8 mouse cellular contexts compared by ENCODE assay signal in the genomic region with DNA sequence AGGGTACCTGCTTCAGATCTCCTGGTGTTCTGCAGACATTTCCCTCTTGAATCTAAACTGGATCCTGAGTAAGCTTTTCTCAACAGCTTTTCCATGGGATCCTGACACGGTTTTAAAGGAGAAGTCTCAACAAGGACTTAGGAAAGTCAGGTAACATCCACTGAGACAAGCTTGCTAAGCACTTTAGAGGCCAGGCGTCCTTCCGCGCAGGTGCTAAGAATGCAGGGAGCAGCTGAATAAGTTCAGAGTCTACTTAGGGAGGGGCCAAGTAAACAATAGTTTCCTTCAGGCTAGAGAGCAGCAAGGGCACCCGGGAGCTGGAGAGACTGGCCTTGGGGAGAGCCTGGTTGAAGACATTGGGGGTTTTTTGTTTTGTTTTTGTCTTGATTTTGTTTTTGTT. TPM values are rescaled to one million over a fixed set of nuclear protein-coding genes. Genes with fewer than 3 reads are reported as not detected.
DNase-seq lines count a peak whose midpoint lies in the region; ATAC-seq lines count a peak whose summit lies in the region.

No protein-coding gene starts in this region.

- no peak for ATAC-seq in neural tube, embryonic 12.5 days (ENCODE audit: low FRiP score, low read depth)
- ATAC-seq in neural tube, embryonic 15.5 days (ENCODE audit: low FRiP score), result no peak
- ATAC-seq in embryonic facial prominence, embryonic 14.5 days (ENCODE audit: low read depth), result no peak
- ATAC-seq in stomach, embryonic 15.5 days (ENCODE audit: insufficient read depth, low FRiP score, low read depth), result peak; percentile 87

- H3K9ac ChIP-seq in neural tube, embryonic 12.5 days, result no peak overlapping the region
- no peak overlapping the region for H3K9ac ChIP-seq in neural tube, embryonic 15.5 days (replicated peaks)
- H3K9ac ChIP-seq in embryonic facial prominence, embryonic 14.5 days (ENCODE audit: low read depth, low read length), result no peak overlapping the region
- no peak overlapping the region for H3K9ac ChIP-seq in stomach, embryonic 15.5 days

- DNase-seq in embryonic facial prominence, embryonic 14.5 days (ENCODE audit: low spot score), result peak; percentile 40
- peak; percentile 92 for DNase-seq in large intestine, adult 2 months (ENCODE audit: low read depth, low spot score)
- no peak for DNase-seq in gastrocnemius, postnatal 14 days
- DNase-seq in cerebellum, postnatal 36 days, result no peak
- no peak for DNase-seq in left cerebral cortex, postnatal 36 days (ENCODE audit: low spot score in 2 of 2)

- H3K4me2 ChIP-seq in neural tube, embryonic 12.5 days (replicated peaks), result 0 out of 2 replicates have a peak overlapping the region, but pooled peaks have one; percentile 14
- no peak overlapping the region for H3K4me2 ChIP-seq in neural tube, embryonic 15.5 days
- H3K4me2 ChIP-seq in embryonic facial prominence, embryonic 14.5 days (ENCODE audit: low read depth, low read length), result no peak overlapping the region
- H3K4me2 ChIP-seq in stomach, embryonic 15.5 days, result peak overlapping the region; percentile 39

- H3K36me3 ChIP-seq in neural tube, embryonic 12.5 days, result no peaks in the 10 kb centered on the region
- H3K36me3 ChIP-seq in neural tube, embryonic 15.5 days, result no peaks in the 10 kb centered on the region
- H3K36me3 ChIP-seq in embryonic facial prominence, embryonic 14.5 days (ENCODE audit: control insufficient read depth, insufficient read depth, low read length), result no peaks in the 10 kb centered on the region
- no peaks in the 10 kb centered on the region for H3K36me3 ChIP-seq in stomach, embryonic 15.5 days

- no peaks in the 10 kb centered on the region for H3K4me1 ChIP-seq in neural tube, embryonic 12.5 days
- no peaks in the 10 kb centered on the region for H3K4me1 ChIP-seq in neural tube, embryonic 15.5 days
- H3K4me1 ChIP-seq in embryonic facial prominence, embryonic 14.5 days (ENCODE audit: control insufficient read depth, insufficient read depth, low read length), result 0 out of 2 replicates have a peak, but pooled peaks cover 6% of the 10 kb centered on the region
- peaks cover 7% of the 10 kb centered on the region; the same call in 1 of the 2 replicates for H3K4me1 ChIP-seq in stomach, embryonic 15.5 days

- H3K27ac ChIP-seq in neural tube, embryonic 12.5 days, result no peak overlapping the region
- H3K27ac ChIP-seq in neural tube, embryonic 15.5 days (replicated peaks), result no peak overlapping the region
- no peak overlapping the region for H3K27ac ChIP-seq in embryonic facial prominence, embryonic 14.5 days (replicated peaks; ENCODE audit: low read depth, low read length)
- H3K27ac ChIP-seq in stomach, embryonic 15.5 days, result peak overlapping the region; percentile 77

- WGBS in neural tube, embryonic 12.5 days, result 20% methylated on average over 5 of the region's 5 CpGs
- 17% methylated on average over 5 of the region's 5 CpGs for WGBS in neural tube, embryonic 15.5 days
- 10% methylated on average over 5 of the region's 5 CpGs for WGBS in embryonic facial prominence, embryonic 14.5 days
- 15% methylated on average over 5 of the region's 5 CpGs for WGBS in large intestine, adult 2 months
- WGBS in stomach, embryonic 15.5 days, result 18% methylated on average over 5 of the region's 5 CpGs

- intact Hi-C loops in gastrocnemius, postnatal 14 days (cut with DNase I; ENCODE audit: low total_unique reads), result no loop called here
- intact Hi-C loops in left cerebral cortex, postnatal 36 days (cut with DNase I), result loop anchor here (5.0 kb wide), 1 partner anchor 155 kb away; no protein-coding TSS in a partner anchor

- no peaks in the 10 kb centered on the region for H3K9me3 ChIP-seq in neural tube, embryonic 12.5 days
- no peaks in the 10 kb centered on the region for H3K9me3 ChIP-seq in neural tube, embryonic 15.5 days (replicated peaks)
- H3K9me3 ChIP-seq in embryonic facial prominence, embryonic 14.5 days (ENCODE audit: control insufficient read depth, low read length), result no peaks in the 10 kb centered on the region
- H3K9me3 ChIP-seq in stomach, embryonic 15.5 days, result no peaks in the 10 kb centered on the region

- H3K4me3 ChIP-seq in neural tube, embryonic 12.5 days, result no peak overlapping the region
- no peak overlapping the region for H3K4me3 ChIP-seq in neural tube, embryonic 15.5 days (replicated peaks)
- no peak overlapping the region for H3K4me3 ChIP-seq in embryonic facial prominence, embryonic 14.5 days (ENCODE audit: low read depth, low read length)
- no peak overlapping the region for H3K4me3 ChIP-seq in stomach, embryonic 15.5 days (replicated peaks)

- H3K27me3 ChIP-seq in neural tube, embryonic 12.5 days (replicated peaks), result no peaks in the 10 kb centered on the region
- no peaks in the 10 kb centered on the region for H3K27me3 ChIP-seq in neural tube, embryonic 15.5 days (replicated peaks)
- no peaks in the 10 kb centered on the region for H3K27me3 ChIP-seq in embryonic facial prominence, embryonic 14.5 days (replicated peaks; ENCODE audit: control insufficient read depth, insufficient read depth, low read length)
- no peaks in the 10 kb centered on the region for H3K27me3 ChIP-seq in stomach, embryonic 15.5 days (replicated peaks)

RNA-seq across cellular contexts. Expression of gene Stx7, which starts 16.8 kb away (rescaled TPM):
- 151 and 171 TPM in 2 replicates for polyA plus RNA-seq in neural tube, embryonic 12.5 days (2016; fragmentation: Nextera tagmentation; extraction: Ambion mirVana)
- polyA plus RNA-seq in neural tube, embryonic 15.5 days (2015; fragmentation: Nextera tagmentation; extraction: Ambion mirVana), result 280 and 309 TPM in 2 replicates
- 86.9 and 93.9 TPM in 2 replicates for polyA plus RNA-seq in embryonic facial prominence, embryonic 14.5 days (2014; fragmentation: Nextera tagmentation; extraction: Ambion mirVana)
- 71.2 and 112 TPM in 2 replicates for polyA plus RNA-seq in large intestine, adult 2 months (2012; rRNA removed)
- polyA plus RNA-seq in stomach, embryonic 15.5 days (2015; fragmentation: Nextera tagmentation; extraction: Ambion mirVana), result 87.8 and 91.1 TPM in 2 replicates
- total RNA-seq in gastrocnemius, postnatal 14 days (2021), result 10 to 100 TPM; 23.6 to 35.9 TPM
- 100 to 1,000 TPM; 136 to 139 TPM for total RNA-seq in left cerebral cortex, postnatal 36 days (2021)

RNA-seq across cellular contexts. Expression of gene Taar9, which starts 22.9 kb away (rescaled TPM):
- not detected in 2 replicates for polyA plus RNA-seq in neural tube, embryonic 12.5 days (2016; fragmentation: Nextera tagmentation; extraction: Ambion mirVana)
- polyA plus RNA-seq in neural tube, embryonic 15.5 days (2015; fragmentation: Nextera tagmentation; extraction: Ambion mirVana), result not detected in 2 replicates
- not detected in 2 replicates for polyA plus RNA-seq in embryonic facial prominence, embryonic 14.5 days (2014; fragmentation: Nextera tagmentation; extraction: Ambion mirVana)
- polyA plus RNA-seq in large intestine, adult 2 months (2012; rRNA removed), result not detected in 2 replicates
- polyA plus RNA-seq in stomach, embryonic 15.5 days (2015; fragmentation: Nextera tagmentation; extraction: Ambion mirVana), result 0.13 TPM in 1 of 2 replicates, not detected in the other
- not detected for total RNA-seq in gastrocnemius, postnatal 14 days (2021)
- total RNA-seq in left cerebral cortex, postnatal 36 days (2021), result not detected

RNA-seq across cellular contexts. Expression of gene Taar8c, which starts 30.6 kb away (rescaled TPM):
- polyA plus RNA-seq in neural tube, embryonic 12.5 days (2016; fragmentation: Nextera tagmentation; extraction: Ambion mirVana), result not detected in 2 replicates
- not detected in 2 replicates for polyA plus RNA-seq in neural tube, embryonic 15.5 days (2015; fragmentation: Nextera tagmentation; extraction: Ambion mirVana)
- polyA plus RNA-seq in embryonic facial prominence, embryonic 14.5 days (2014; fragmentation: Nextera tagmentation; extraction: Ambion mirVana), result not detected in 2 replicates
- not detected in 2 replicates for polyA plus RNA-seq in large intestine, adult 2 months (2012; rRNA removed)
- not detected in 2 replicates for polyA plus RNA-seq in stomach, embryonic 15.5 days (2015; fragmentation: Nextera tagmentation; extraction: Ambion mirVana)
- not detected for total RNA-seq in gastrocnemius, postnatal 14 days (2021)
- not detected for total RNA-seq in left cerebral cortex, postnatal 36 days (2021)

RNA-seq across cellular contexts. Expression of gene Taar8b, which starts 40.2 kb away (rescaled TPM):
- polyA plus RNA-seq in neural tube, embryonic 12.5 days (2016; fragmentation: Nextera tagmentation; extraction: Ambion mirVana), result not detected in 2 replicates
- polyA plus RNA-seq in neural tube, embryonic 15.5 days (2015; fragmentation: Nextera tagmentation; extraction: Ambion mirVana), result not detected in 2 replicates
- not detected in 2 replicates for polyA plus RNA-seq in embryonic facial prominence, embryonic 14.5 days (2014; fragmentation: Nextera tagmentation; extraction: Ambion mirVana)
- polyA plus RNA-seq in large intestine, adult 2 months (2012; rRNA removed), result not detected in 2 replicates
- not detected in 2 replicates for polyA plus RNA-seq in stomach, embryonic 15.5 days (2015; fragmentation: Nextera tagmentation; extraction: Ambion mirVana)
- not detected for total RNA-seq in gastrocnemius, postnatal 14 days (2021)
- not detected for total RNA-seq in left cerebral cortex, postnatal 36 days (2021)

RNA-seq across cellular contexts. Expression of gene Taar8a, which starts 56.0 kb away (rescaled TPM):
- polyA plus RNA-seq in neural tube, embryonic 12.5 days (2016; fragmentation: Nextera tagmentation; extraction: Ambion mirVana), result not detected in 2 replicates
- polyA plus RNA-seq in neural tube, embryonic 15.5 days (2015; fragmentation: Nextera tagmentation; extraction: Ambion mirVana), result not detected in 2 replicates
- polyA plus RNA-seq in embryonic facial prominence, embryonic 14.5 days (2014; fragmentation: Nextera tagmentation; extraction: Ambion mirVana), result not detected in 2 replicates
- not detected in 2 replicates for polyA plus RNA-seq in large intestine, adult 2 months (2012; rRNA removed)
- polyA plus RNA-seq in stomach, embryonic 15.5 days (2015; fragmentation: Nextera tagmentation; extraction: Ambion mirVana), result not detected in 2 replicates
- total RNA-seq in gastrocnemius, postnatal 14 days (2021), result not detected
- not detected for total RNA-seq in left cerebral cortex, postnatal 36 days (2021)

Comparison
In these comparisons a context has a peak if more than half of its experiments do, and no peak if none do; other contexts are left out.
1. H3K4me2 ChIP-seq: peak in neural tube, embryonic 12.5 days (single experiment) and stomach, embryonic 15.5 days (single experiment); none in neural tube, embryonic 15.5 days (single experiment) and embryonic facial prominence, embryonic 14.5 days (single experiment).
2. DNase-seq: peak in embryonic facial prominence, embryonic 14.5 days (single experiment) and large intestine, adult 2 months (single experiment); none in gastrocnemius, postnatal 14 days (single experiment), cerebellum, postnatal 36 days (0 of 2) and left cerebral cortex, postnatal 36 days (0 of 2).